Mouse (Mus musculus) limb, embryonic 13.5 days (tissue): Measurements from ENCODE around the gene Ndufs3. TPM values are rescaled to one million over a fixed set of nuclear protein-coding genes. Genes with fewer than 3 reads are reported as not detected.

Experiments
- ATAC-seq: fragments of 200-750 bp; cut with Nextera tagmentation; 2 replicates; pipeline ENCODE4 v1.8.0; 2017; ENCODE audit warnings: low read depth, moderate number of reproducible peaks, moderate TSS enrichment; ENCODE audit not compliant: low FRiP score
- H3K27ac ChIP-seq: fragments of 300-500 bp; sonication (generic); 2 replicates; pipeline ENCODE4 v1.5.1; 2015; ENCODE audit warnings: inconsistent platforms, mild to moderate bottlenecking, moderate library complexity
- H3K27me3 ChIP-seq: fragments of 300-500 bp; sonication (generic); 2 replicates; pipeline ENCODE4 v1.6.1; 2015; ENCODE audit warnings: mild to moderate bottlenecking, inconsistent platforms
- H3K36me3 ChIP-seq: fragments of 300-500 bp; sonication (generic); 2 replicates; pipeline ENCODE4 v1.6.1; 2015; ENCODE audit warnings: inconsistent platforms, mild to moderate bottlenecking, moderate library complexity
- H3K4me1 ChIP-seq: fragments of 300-500 bp; sonication (generic); 2 replicates; pipeline ENCODE4 v1.6.1; 2015; ENCODE audit warnings: inconsistent platforms
- H3K4me2 ChIP-seq: fragments of 300-500 bp; sonication (generic); replicated peaks from 2 replicates; pipeline ENCODE4 v1.6.1; 2015; ENCODE audit warnings: inconsistent platforms, mild to moderate bottlenecking, moderate library complexity
- H3K4me3 ChIP-seq: fragments of 300-500 bp; sonication (generic); 2 replicates; pipeline ENCODE4 v1.5.1; 2015; ENCODE audit warnings: moderate library complexity, mild to moderate bottlenecking, inconsistent platforms
- H3K9ac ChIP-seq: fragments of 300-500 bp; sonication (generic); 2 replicates; pipeline ENCODE4 v1.6.1; 2015; ENCODE audit warnings: mild to moderate bottlenecking, inconsistent platforms
- H3K9me3 ChIP-seq: fragments of 300-500 bp; sonication (generic); 2 replicates; pipeline ENCODE4 v1.6.1; 2016; ENCODE audit warnings: inconsistent platforms
- WGBS: fragments of 180-500 bp; shearing (Covaris S2); methylation state at CpG from one replicate; pipeline ENCODE4 v1.1.7; 2015; 5-methylcytosine and 5-hydroxymethylcytosine counted together
- polyA plus RNA-seq: library from polyadenylated mRNA; unstranded; fragments of >200 nt; fragmentation: Nextera tagmentation; extraction: Ambion mirVana; gene quantifications from 2 replicates; pipeline ENCODE4 v1.2.1, GENCODE M21; 2015

The Ndufs3 gene
- polyA plus RNA-seq, result 215 and 224 TPM in 2 replicates

DNA sequence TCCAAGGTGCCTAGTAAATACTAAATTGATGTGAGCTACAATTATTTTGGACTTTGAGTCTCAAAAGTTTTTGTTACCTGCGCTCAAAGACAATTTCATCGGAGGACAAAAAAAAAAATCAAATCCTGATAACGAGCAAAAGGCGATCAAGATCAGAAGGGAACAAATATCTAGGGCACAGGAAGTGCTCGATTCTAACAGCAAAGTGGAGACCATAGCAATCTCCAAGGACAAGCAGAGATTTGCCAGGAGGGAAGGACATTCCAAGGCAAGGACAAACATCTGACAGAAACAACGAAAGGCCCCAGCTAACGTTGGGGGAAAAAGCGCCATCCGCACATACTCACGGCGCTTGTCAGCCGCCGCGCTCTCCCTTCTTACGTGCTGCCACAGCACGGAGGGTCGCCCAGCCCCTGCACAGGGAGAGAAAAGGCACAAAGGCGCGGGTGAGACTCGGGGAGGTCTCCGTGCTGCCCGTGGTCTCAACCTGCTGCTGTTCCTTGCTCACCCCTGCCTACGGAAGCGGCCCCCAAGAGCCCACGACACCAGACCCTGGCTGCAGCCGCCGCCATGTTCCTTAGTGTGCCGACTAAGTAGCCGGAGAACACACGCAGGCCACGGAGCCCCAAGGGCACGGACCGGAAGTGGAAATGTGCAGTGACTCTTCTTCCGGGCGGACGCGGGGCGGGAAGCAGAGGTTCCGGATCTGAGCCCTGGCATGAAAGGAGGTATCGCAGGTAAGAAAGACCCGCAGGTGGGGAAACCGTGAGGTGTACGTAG is at the start of gene Ndufs3, which contains the start of gene Kbtbd4:
Ndufs3 (minus strand) TSS at position 752 of the 780 bp plus-strand sequence.
Kbtbd4 (plus strand) TSS at position 665 of the 780 bp plus-strand sequence.
- WGBS, result under 1% methylated on average over 43 of the region's 43 CpGs
- H3K36me3 ChIP-seq, result peaks cover 59% of the 10 kb centered on the region

GRCm38 (mm10) chr2:90953461-90953860 is 48.8 kb upstream of the Ndufs3 start:
- no peak overlapping the region for H3K4me2 ChIP-seq
- peaks cover 13% of the 10 kb centered on the region for H3K36me3 ChIP-seq
- no peak overlapping the region for H3K27ac ChIP-seq
- H3K4me1 ChIP-seq, result no peaks in the 10 kb centered on the region
- WGBS, result 74% methylated on average over 3 of the region's 3 CpGs
- ATAC-seq, result no peak
- H3K4me3 ChIP-seq, result no peak overlapping the region
- no peak overlapping the region for H3K9ac ChIP-seq
- H3K27me3 ChIP-seq, result no peaks in the 10 kb centered on the region
- no peaks in the 10 kb centered on the region for H3K9me3 ChIP-seq

More for the DNA sequence above, at the start of gene Ndufs3, which contains the start of gene Kbtbd4:
- H3K4me2 ChIP-seq, result peak within 1 kb of the TSS; percentile 80
- H3K4me3 ChIP-seq, result peak within 1 kb of the TSS; percentile 85
- no peaks in the 10 kb centered on the region for H3K27me3 ChIP-seq
- ATAC-seq, result peak; percentile 95
- no peaks in the 10 kb centered on the region for H3K9me3 ChIP-seq
- peak within 1 kb of the TSS; percentile 91 for H3K27ac ChIP-seq
- peak within 1 kb of the TSS; percentile 93 for H3K9ac ChIP-seq
- peaks cover 30% of the 10 kb centered on the region for H3K4me1 ChIP-seq

DNA sequence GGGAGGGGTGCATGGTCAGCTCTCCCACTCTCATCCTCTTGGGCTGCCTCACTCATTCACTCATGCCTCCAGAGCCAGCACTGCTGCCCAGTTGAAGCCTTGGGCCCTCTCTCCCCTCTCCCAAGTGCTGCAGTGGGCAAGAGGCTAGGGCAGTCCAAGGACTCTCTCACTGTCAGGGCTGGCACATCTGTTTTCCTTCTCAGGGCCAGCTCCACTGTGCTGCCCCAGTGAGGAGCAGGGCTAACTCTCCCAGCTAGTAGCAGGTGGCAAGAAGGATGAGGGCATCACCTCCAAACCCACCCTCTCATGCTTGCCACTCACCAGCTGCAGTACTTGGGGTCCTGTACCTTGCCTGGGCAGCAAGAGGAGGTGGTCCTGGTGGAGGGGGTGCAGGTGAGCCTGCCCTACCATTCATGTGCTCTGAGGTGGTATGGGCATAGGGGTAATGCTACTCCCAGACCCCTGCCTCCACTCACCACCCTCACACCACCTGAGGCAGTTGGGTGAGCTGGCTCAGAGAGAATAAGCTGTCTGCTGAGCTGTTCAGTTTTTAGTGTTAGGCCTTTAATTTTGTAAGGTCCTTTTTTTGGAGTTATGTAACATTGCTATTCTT is 46.1 kb upstream of the Ndufs3 start:
- no peaks in the 10 kb centered on the region for H3K9me3 ChIP-seq
- H3K4me2 ChIP-seq, result no peak overlapping the region
- ATAC-seq, result no peak

DNA sequence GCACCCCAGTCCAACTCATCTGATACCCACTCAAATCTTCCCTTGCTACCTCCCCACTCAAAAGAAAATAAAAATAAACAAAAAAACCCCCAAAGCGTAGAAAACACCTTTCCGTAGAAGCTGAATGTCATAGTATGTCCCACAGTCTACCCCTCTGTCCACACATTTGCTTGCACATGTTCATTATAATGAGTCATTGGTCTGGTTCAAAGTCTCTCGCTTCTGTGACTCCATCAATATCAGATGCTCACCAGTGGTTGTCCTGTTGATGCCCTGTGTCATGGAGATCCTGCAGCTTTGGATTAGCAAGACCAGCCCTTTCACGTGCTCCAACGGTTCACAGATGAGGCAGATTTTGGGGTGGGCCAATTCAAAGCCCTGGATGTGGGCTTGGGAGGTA is 45.5 kb upstream of the Ndufs3 start:
- no peak for ATAC-seq
- no peaks in the 10 kb centered on the region for H3K4me1 ChIP-seq
- no peaks in the 10 kb centered on the region for H3K27me3 ChIP-seq
- H3K4me3 ChIP-seq, result no peak overlapping the region
- no peak overlapping the region for H3K27ac ChIP-seq
- H3K4me2 ChIP-seq, result no peak overlapping the region
- WGBS, result 88% methylated on average over 5 of the region's 5 CpGs
- H3K36me3 ChIP-seq, result peaks cover 9% of the 10 kb centered on the region
- no peak overlapping the region for H3K9ac ChIP-seq
- no peaks in the 10 kb centered on the region for H3K9me3 ChIP-seq

More for the DNA sequence above, 46.1 kb upstream of the Ndufs3 start:
- H3K27me3 ChIP-seq, result no peaks in the 10 kb centered on the region
- no peaks in the 10 kb centered on the region for H3K4me1 ChIP-seq
- H3K36me3 ChIP-seq, result peaks cover 9% of the 10 kb centered on the region
- H3K9ac ChIP-seq, result no peak overlapping the region
- H3K4me3 ChIP-seq, result no peak overlapping the region
- no peak overlapping the region for H3K27ac ChIP-seq

- Histone ChIP-seq H3K9me3 (no peaks in the 10 kb centered on the region), H3K4me2 (peak overlapping the region; percentile 79), H3K4me1 (peaks cover 26% of the 10 kb centered on the region), H3K36me3 (no peaks in the 10 kb centered on the region), H3K27me3 (no peaks in the 10 kb centered on the region), H3K9ac (no peak overlapping the region), H3K4me3 (peak overlapping the region; percentile 94), H3K27ac (no peak overlapping the region)
- WGBS, result 39% methylated on average over 2 of the region's 2 CpGs
- no peak for ATAC-seq
Observed at GRCm38 (mm10) chr2:90941744-90942143, 37.1 kb upstream of the Ndufs3 start.

- H3K4me3 ChIP-seq, result peak within 1 kb of the TSS; percentile 94
- H3K27ac ChIP-seq, result peak within 1 kb of the TSS; percentile 93
- H3K36me3 ChIP-seq, result no peaks in the 10 kb centered on the region
- ATAC-seq, result peak; percentile 94
- H3K4me1 ChIP-seq, result peaks cover 26% of the 10 kb centered on the region
- WGBS, result under 1% methylated on average over 81 of the region's 113 CpGs
- no peaks in the 10 kb centered on the region for H3K9me3 ChIP-seq
- peak within 1 kb of the TSS; percentile 98 for H3K9ac ChIP-seq
- no peaks in the 10 kb centered on the region for H3K27me3 ChIP-seq
- H3K4me2 ChIP-seq, result peak within 1 kb of the TSS; percentile 79
Observed at GRCm38 (mm10) chr2:90940233-90941229, 35.9 kb upstream of the Ndufs3 start, which contains the start of gene Celf1. Celf1 (plus strand) TSS chr2:90940382.

- Histone ChIP-seq H3K36me3 (no peaks in the 10 kb centered on the region), H3K4me1 (peaks cover 26% of the 10 kb centered on the region), H3K9me3 (no peaks in the 10 kb centered on the region), H3K27ac (peak overlapping the region; percentile 93), H3K27me3 (no peaks in the 10 kb centered on the region), H3K9ac (peak overlapping the region; percentile 98), H3K4me3 (peak overlapping the region; percentile 94), H3K4me2 (peak overlapping the region; percentile 79)
- peak; percentile 54 for ATAC-seq
- WGBS, result 44% methylated on average over 8 of the region's 8 CpGs
Observed at GRCm38 (mm10) chr2:90939750-90940149, 35.1 kb upstream of the Ndufs3 start.

GRCm38 (mm10) chr2:90938362-90938761 is 33.7 kb upstream of the Ndufs3 start:
- no peaks in the 10 kb centered on the region for H3K9me3 ChIP-seq
- no peak overlapping the region for H3K27ac ChIP-seq
- H3K4me3 ChIP-seq, result no peak overlapping the region
- no peak for ATAC-seq
- no peak overlapping the region for H3K4me2 ChIP-seq
- WGBS, result 71% methylated on average over 3 of the region's 3 CpGs
- no peaks in the 10 kb centered on the region for H3K36me3 ChIP-seq
- peaks cover 26% of the 10 kb centered on the region for H3K4me1 ChIP-seq
- no peaks in the 10 kb centered on the region for H3K27me3 ChIP-seq
- no peak overlapping the region for H3K9ac ChIP-seq

- no peak for ATAC-seq
- H3K27me3 ChIP-seq, result no peaks in the 10 kb centered on the region
- H3K36me3 ChIP-seq, result no peaks in the 10 kb centered on the region
- no peak overlapping the region for H3K4me2 ChIP-seq
- H3K4me1 ChIP-seq, result no peaks in the 10 kb centered on the region
- no peak overlapping the region for H3K9ac ChIP-seq
- no peak overlapping the region for H3K27ac ChIP-seq
- 70% methylated on average over 2 of the region's 2 CpGs for WGBS
- no peak overlapping the region for H3K4me3 ChIP-seq
- H3K9me3 ChIP-seq, result no peaks in the 10 kb centered on the region
Observed at GRCm38 (mm10) chr2:90932273-90932672, 27.6 kb upstream of the Ndufs3 start.

- H3K4me2 ChIP-seq, result no peak overlapping the region
- H3K4me3 ChIP-seq, result no peak overlapping the region
- WGBS, result 74% methylated on average over 8 of the region's 8 CpGs
- no peaks in the 10 kb centered on the region for H3K27me3 ChIP-seq
- no peak for ATAC-seq
- H3K27ac ChIP-seq, result no peak overlapping the region
- no peaks in the 10 kb centered on the region for H3K9me3 ChIP-seq
- H3K36me3 ChIP-seq, result no peaks in the 10 kb centered on the region
- no peak overlapping the region for H3K9ac ChIP-seq
- H3K4me1 ChIP-seq, result no peaks in the 10 kb centered on the region
Observed at GRCm38 (mm10) chr2:90931829-90932228, 27.2 kb upstream of the Ndufs3 start.

- Histone ChIP-seq H3K9ac (no peak overlapping the region), H3K4me3 (no peak overlapping the region), H3K9me3 (no peaks in the 10 kb centered on the region), H3K27me3 (no peaks in the 10 kb centered on the region), H3K27ac (no peak overlapping the region), H3K4me2 (no peak overlapping the region), H3K4me1 (no peaks in the 10 kb centered on the region), H3K36me3 (no peaks in the 10 kb centered on the region)
- no peak for ATAC-seq
- WGBS, result 86% methylated on average over 13 of the region's 13 CpGs
Observed at GRCm38 (mm10) chr2:90928566-90928965, 23.9 kb upstream of the Ndufs3 start.
